ENCODE assay signal across 22 mouse cellular contexts in genomic region chr4:152224156-152224555, GRCm38 (mm10). TPM values are rescaled to one million over a fixed set of nuclear protein-coding genes. Genes with fewer than 3 reads are reported as not detected.
A peak's percentile ranks its signal among the peaks of the same experiment; 100 is the strongest.
DNase-seq lines count a peak whose midpoint lies in the region; ATAC-seq and TF ChIP-seq lines count a peak whose summit lies in the region.
"Had no signal": no experiment of that assay in that cellular context is flagged by ENCODE, and none has a peak within 500 bp of the region (broad histone marks: within the 10 kb centered on the region; RNA-seq: fewer than 3 reads in every experiment).

No protein-coding gene starts in this region.

- no peak for TF ChIP-seq CTCF in gastrocnemius, adult 2 months (IDR thresholded peaks at IDR 0.05)
- TF ChIP-seq CTCF in bone marrow, adult 2 months (IDR thresholded peaks at IDR 0.05; ENCODE audit: control insufficient read depth, insufficient read depth, low read length) = no peak

- H3K4me3 ChIP-seq in gastrocnemius, adult 2 months = no peak overlapping the region
- no peak overlapping the region for H3K4me3 ChIP-seq in bone marrow, adult 2 months (replicated peaks; ENCODE audit: control insufficient read depth, low read depth, low read length)
- H3K4me3 ChIP-seq: embryonic facial prominence, embryonic 12.5 days; forebrain, embryonic 12.5 days; heart, adult 2 months; heart, embryonic 15.5 days had no signal

- TF ChIP-seq POLR2A in bone marrow, adult 2 months (IDR thresholded peaks at IDR 0.05; ENCODE audit: borderline replicate concordance, control insufficient read depth, low read depth, low read length) = no peak

- ATAC-seq in megakaryocyte, adult 5-6 weeks (ENCODE audit: poor library complexity, severe bottlenecking) = peak; percentile 89
- ATAC-seq: activated CD4-positive, CD25-positive, alpha-beta regulatory T cell, adult 4 months; forebrain, embryonic 16.5 days; Patski had no signal

- DNase-seq in gastrocnemius, adult 2 months = peak; percentile 3
- DNase-seq in gastrocnemius, postnatal 4 days (ENCODE audit: low spot score in 2 of 2) = no peak
- DNase-seq in layer of hippocampus, postnatal 10 days (ENCODE audit: low spot score in 2 of 2) = no peak
- no peak for DNase-seq in frontal cortex, postnatal 25 days (ENCODE audit: low spot score in 2 of 2)
- DNase-seq in left cerebral cortex, postnatal 25 days (ENCODE audit: low spot score in 2 of 2) = no peak
- DNase-seq: adrenal gland, postnatal 14 days; cerebellum, adult 2 months; cerebellum, postnatal 10 days; embryo, embryonic 11 days; gastrocnemius, postnatal 36 days; heart, adult 2 months; heart, postnatal 14 days had no signal

- no peak overlapping the region for H3K27ac ChIP-seq in gastrocnemius, adult 2 months
- peak overlapping the region; percentile 79 for H3K27ac ChIP-seq in bone marrow, adult 2 months (ENCODE audit: control insufficient read depth, insufficient read depth, low read depth, low read length, poor library complexity)
- H3K27ac ChIP-seq: embryonic facial prominence, embryonic 12.5 days; forebrain, embryonic 12.5 days; heart, adult 2 months; heart, embryonic 15.5 days; hindbrain, embryonic 14.5 days had no signal

- WGBS in bone marrow, adult 2 months = 27% methylated on average over 5 of the region's 5 CpGs

- intact Hi-C loops in gastrocnemius, adult 2 months (cut with DNase I) = no loop called here
- intact Hi-C loops in left cerebral cortex, postnatal 25 days (cut with DNase I) = no loop called here

- peaks cover 4% of the 10 kb centered on the region for H3K4me1 ChIP-seq in bone marrow, adult 2 months (ENCODE audit: control insufficient read depth, insufficient read depth, low read length)

RNA-seq across cellular contexts. Expression of gene Acot7, which starts 46.2 kb away (rescaled TPM):
- total RNA-seq in gastrocnemius, adult 2 months (2021) = 10 to 100 TPM; 12.7 to 22.8 TPM
- total RNA-seq in gastrocnemius, postnatal 4 days (2021) = 10 to 100 TPM; 13.5 to 17.6 TPM
- 12.4 and 32.0 TPM in 2 replicates for polyA plus RNA-seq in bone marrow, adult 2 months (2011; ENCODE audit: insufficient read depth, insufficient read length, low replicate concordance, missing spikeins)
- 43.3 and 44.5 TPM in 2 replicates for total RNA-seq in megakaryocyte, adult 5-6 weeks (2015)
- total RNA-seq in megakaryocyte, adult 5-6 weeks (2017) = 40.1 and 43.3 TPM in 2 replicates
- total RNA-seq in layer of hippocampus, postnatal 10 days (2021) = 100 to 1,000 TPM; 426 to 431 TPM
- total RNA-seq in left cerebral cortex, postnatal 25 days (2021) = 100 to 1,000 TPM; 308 to 337 TPM

RNA-seq across cellular contexts. Expression of gene Gpr153, which starts 49.9 kb away (rescaled TPM):
- total RNA-seq in gastrocnemius, adult 2 months (2021) = 1 to 10 TPM; 3.4 to 7.3 TPM
- 10 to 100 TPM; 47.5 to 49.4 TPM for total RNA-seq in gastrocnemius, postnatal 4 days (2021)
- polyA plus RNA-seq in bone marrow, adult 2 months (2011; ENCODE audit: insufficient read depth, insufficient read length, low replicate concordance, missing spikeins) = 1.4 and 4.1 TPM in 2 replicates
- not detected in 2 replicates for total RNA-seq in megakaryocyte, adult 5-6 weeks (2015)
- 0.04 and 1.7 TPM in 2 replicates for total RNA-seq in megakaryocyte, adult 5-6 weeks (2017)
- total RNA-seq in layer of hippocampus, postnatal 10 days (2021) = 10 to 100 TPM; 21.4 to 23.1 TPM
- 10 to 100 TPM; 26.8 to 37.1 TPM for total RNA-seq in left cerebral cortex, postnatal 25 days (2021)
- total RNA-seq: hematopoietic stem cell, adult 5-6 weeks had no signal
- polyA plus RNA-seq: activated CD4-positive, CD25-positive, alpha-beta regulatory T cell, adult 4 months had no signal

Comparison
In these comparisons a context has a peak if more than half of its experiments do, and no peak if none do; other contexts are left out.
1. RNA of gene Acot7, which starts 46.2 kb away (total RNA-seq): 426 to 431 TPM in layer of hippocampus, postnatal 10 days and 308 to 337 TPM in left cerebral cortex, postnatal 25 days; 40.1 to 44.5 TPM in megakaryocyte, adult 5-6 weeks, 12.7 to 22.8 TPM in gastrocnemius, adult 2 months and 13.5 to 17.6 TPM in gastrocnemius, postnatal 4 days; every median in the first group is over 4 times any median in the second.